Mouse (Mus musculus) cerebellum, adult 2 months (tissue): ENCODE data around the gene Camkmt. TPM values are rescaled to one million over a fixed set of nuclear protein-coding genes. Genes with fewer than 3 reads are reported as not detected.

ENCODE experiments used
- DNase-seq, 2 experiments: peaks; one replicate each; pipeline ENCODE4 v3.0.0; 2021
- H3K27ac ChIP-seq: fragments of 200-500 bp; 2 replicates; pipeline ENCODE4 v1.5.1; 2012; ENCODE audit warnings: low read length, control low read depth, inconsistent platforms; ENCODE audit not compliant: insufficient read depth
- H3K27me3 ChIP-seq: fragments of 200-500 bp; 2 replicates; pipeline ENCODE4 v1.6.1; 2012; ENCODE audit warnings: inconsistent platforms, mild to moderate bottlenecking, low read length, moderate library complexity; ENCODE audit not compliant: control insufficient read depth, insufficient read depth
- H3K4me1 ChIP-seq: fragments of 200-500 bp; 2 replicates; pipeline ENCODE4 v1.6.1; 2011; ENCODE audit warnings: low read length; ENCODE audit not compliant: control insufficient read depth, insufficient read depth
- H3K4me3 ChIP-seq: fragments of 200-500 bp; replicated peaks from 2 replicates; pipeline ENCODE3; 2011; ENCODE audit warnings: mild to moderate bottlenecking, low read depth, low read length, control low read depth; ENCODE audit not compliant: insufficient read depth
- CTCF ChIP-seq: fragments of 200-500 bp; IDR thresholded peaks from 2 replicates; pipeline ENCODE4 v1.5.1; 2011; ENCODE audit warnings: low read depth, mild to moderate bottlenecking, control low read depth, low read length, moderate library complexity, borderline replicate concordance; ENCODE audit not compliant: insufficient read depth
- POLR2A ChIP-seq: fragments of 200-500 bp; IDR thresholded peaks from 2 replicates; pipeline ENCODE4 v1.6.1; 2011; ENCODE audit warnings: low read length, control low read depth, borderline replicate concordance; ENCODE audit not compliant: insufficient read depth
- WGBS: fragments of 180-500 bp; shearing (Covaris S2); methylation state at CpG from one replicate; pipeline ENCODE4 v1.1.7; 2018; 5-methylcytosine and 5-hydroxymethylcytosine counted together
- polyA plus RNA-seq: library from polyadenylated mRNA; depleted of rRNA; stranded (reverse); fragments of >200 nt; gene quantifications from 2 replicates; pipeline ENCODE4 v1.2.3, GENCODE M21; 2012; rRNA removed

Camkmt gene
- polyA plus RNA-seq, result 6.5 and 6.6 TPM in 2 replicates

DNA sequence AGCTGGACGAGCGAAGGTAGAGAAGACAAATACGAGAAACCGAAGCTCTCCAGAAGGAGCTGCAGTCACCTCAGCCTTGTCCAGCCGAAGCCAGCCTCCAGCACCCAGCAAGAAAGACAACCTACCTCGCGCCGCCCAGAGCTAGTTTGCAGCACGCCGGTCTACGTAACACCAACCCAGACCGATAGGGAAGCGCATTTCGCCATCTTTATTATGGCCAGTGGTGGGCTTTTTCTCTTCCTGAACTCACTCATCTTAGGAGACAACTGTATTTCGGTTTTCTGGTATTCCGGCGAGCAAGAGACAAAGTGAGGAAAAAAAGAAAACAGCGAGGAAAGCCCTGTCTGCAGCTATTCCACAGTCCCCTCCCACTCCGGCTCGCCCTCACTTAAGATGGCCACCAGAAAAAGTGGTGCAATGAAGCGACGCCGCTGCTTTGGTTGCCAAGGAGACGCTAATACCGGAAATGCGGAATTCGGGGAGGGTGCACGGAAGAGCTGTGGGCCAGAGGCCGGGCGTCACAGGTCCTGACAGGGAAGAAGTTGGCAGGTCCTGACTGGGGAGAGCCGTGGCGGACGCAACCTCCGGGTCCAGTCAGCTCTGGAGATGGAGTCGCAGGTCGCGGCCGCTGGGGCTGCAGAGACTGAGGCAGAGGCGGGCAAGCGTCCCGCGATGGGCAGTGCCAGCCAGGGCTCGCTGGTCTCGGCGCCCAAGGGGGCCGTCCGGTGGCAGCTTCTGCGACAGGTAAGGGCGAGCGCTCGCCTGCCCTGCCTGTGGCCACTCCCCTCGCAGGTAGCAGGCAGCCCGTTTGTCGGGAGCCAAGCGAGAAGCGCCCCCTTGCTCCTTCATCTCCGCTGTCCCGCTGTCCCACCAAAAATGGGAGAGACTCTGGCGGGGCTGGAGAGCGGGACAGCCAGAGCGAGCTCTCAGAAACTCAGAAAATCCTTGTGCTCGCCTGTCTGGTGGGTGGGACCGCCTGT, at the start of gene Camkmt, which contains the start of gene Prepl:
TSS of gene Camkmt (plus strand) at position 433 of the 980 bp plus-strand sequence.
TSS of gene Prepl (minus strand) at position 122 of the 980 bp plus-strand sequence.
- peak; percentile 97 to 98 for DNase-seq
- under 1% methylated on average over 63 of the region's 63 CpGs for WGBS
- Histone ChIP-seq H3K4me3 (peak within 1 kb of the TSS; percentile 98), H3K27ac (peak within 1 kb of the TSS; percentile 72), H3K27me3 (no peaks in the 10 kb centered on the region), H3K4me1 (peaks cover 5% of the 10 kb centered on the region; the same call in 1 of the 2 replicates)
- TF ChIP-seq CTCF (no peak), POLR2A (peak; percentile 88)

- no peak overlapping the region for H3K27ac ChIP-seq
- DNase-seq, result no peak
- H3K4me1 ChIP-seq, result no peaks in the 10 kb centered on the region
- WGBS, result 84% methylated on average over 7 of the region's 7 CpGs
- H3K4me3 ChIP-seq, result no peak overlapping the region
- TF ChIP-seq POLR2A (no peak), CTCF (no peak)
- no peaks in the 10 kb centered on the region for H3K27me3 ChIP-seq
Observed at GRCm38 (mm10) chr17:85040913-85041312, 49.4 kb upstream of the Camkmt start.

DNA sequence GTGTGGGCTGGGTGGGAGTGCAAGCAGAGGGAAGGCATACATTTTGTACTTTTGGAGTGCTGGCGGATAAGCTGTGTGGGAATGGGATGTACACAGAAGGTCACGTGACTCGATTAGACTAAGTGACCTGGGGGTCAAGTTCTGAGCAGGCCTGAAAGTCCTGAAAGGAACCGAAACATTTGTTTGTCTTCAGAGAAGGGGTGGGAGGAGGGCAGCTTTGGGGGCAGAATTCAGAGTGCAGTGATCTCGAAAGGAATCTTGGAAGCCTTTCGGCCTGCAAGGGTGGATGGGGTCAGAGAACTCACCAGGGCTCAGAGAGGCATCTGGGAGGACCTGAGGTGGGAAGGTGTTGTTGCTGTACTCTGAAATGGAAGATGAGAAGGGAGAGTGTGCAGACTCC, 47.9 kb upstream of the Camkmt start:
- TF ChIP-seq POLR2A (no peak), CTCF (no peak)
- no peak for DNase-seq
- WGBS, result 79% methylated on average over 6 of the region's 6 CpGs
- Histone ChIP-seq H3K4me1 (no peaks in the 10 kb centered on the region), H3K4me3 (no peak overlapping the region), H3K27me3 (no peaks in the 10 kb centered on the region), H3K27ac (no peak overlapping the region)

DNA sequence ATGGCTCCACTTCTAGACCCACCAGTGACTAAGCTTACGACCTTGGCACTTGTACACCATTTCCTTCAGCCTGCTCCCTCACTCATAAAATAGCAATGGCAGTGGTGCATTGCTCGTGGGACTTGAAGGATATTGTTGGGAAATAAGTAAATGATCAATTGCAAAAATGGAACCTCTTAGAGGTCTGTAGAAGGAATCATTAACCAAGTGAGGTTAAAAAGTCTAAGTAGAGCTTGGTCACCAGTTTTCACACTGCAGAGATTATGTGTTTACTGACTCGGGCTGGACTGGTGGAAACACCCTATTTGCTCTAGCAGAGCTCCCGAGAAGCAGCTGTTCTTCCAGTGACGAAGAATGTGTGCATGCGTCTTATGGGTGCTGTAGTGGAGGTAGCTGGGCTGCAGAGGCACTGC, 46.9 kb upstream of the Camkmt start:
- WGBS, result 85% methylated on average over 6 of the region's 6 CpGs
- no peak for TF ChIP-seq POLR2A
- TF ChIP-seq CTCF, result no peak
- DNase-seq, result no peak
- Histone ChIP-seq H3K27me3 (no peaks in the 10 kb centered on the region), H3K4me1 (no peaks in the 10 kb centered on the region), H3K4me3 (no peak overlapping the region), H3K27ac (no peak overlapping the region)

DNA sequence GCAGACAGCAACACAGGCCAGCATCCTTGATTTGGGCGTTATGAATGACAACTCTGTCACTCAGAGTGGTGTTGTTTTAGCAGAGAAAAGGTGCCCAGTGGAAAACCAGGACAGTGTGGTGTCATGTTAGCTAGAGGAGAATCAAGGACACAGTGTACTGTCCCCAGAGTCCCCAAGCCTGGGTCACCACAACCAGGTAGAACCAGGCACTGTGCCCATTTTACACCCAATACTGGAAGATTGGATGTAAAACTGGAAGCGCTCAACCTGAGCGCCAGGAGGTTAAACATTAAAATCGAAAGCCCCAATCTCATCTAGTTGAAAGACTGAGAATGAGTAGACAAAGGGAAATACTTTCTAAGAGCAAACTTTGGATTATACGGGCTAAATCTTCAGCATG, 45.9 kb upstream of the Camkmt start:
- H3K4me3 ChIP-seq, result no peak overlapping the region
- 93% methylated on average over 5 of the region's 5 CpGs for WGBS
- no peak overlapping the region for H3K27ac ChIP-seq
- H3K4me1 ChIP-seq, result no peaks in the 10 kb centered on the region
- no peak for DNase-seq
- no peaks in the 10 kb centered on the region for H3K27me3 ChIP-seq
- TF ChIP-seq POLR2A (no peak), CTCF (no peak)

DNA sequence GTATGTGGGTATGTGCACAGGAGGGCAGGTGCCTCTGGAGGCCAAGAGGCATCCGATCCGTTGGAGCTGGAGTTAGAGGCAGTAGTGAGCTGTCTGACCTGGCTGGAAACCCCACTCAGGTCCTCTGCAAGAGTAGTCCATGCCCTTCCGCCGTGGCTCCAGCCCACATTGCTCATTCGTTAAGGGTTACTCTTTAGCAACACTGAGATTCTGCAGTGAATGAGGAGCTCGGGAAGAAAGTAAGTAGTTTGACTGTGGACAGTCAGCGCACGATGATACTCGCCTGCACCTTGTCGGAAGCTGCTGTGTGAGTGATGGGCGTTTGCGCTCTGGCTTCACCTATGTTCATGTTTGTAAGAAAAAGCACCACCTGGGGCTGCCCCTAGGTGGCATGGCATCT, 45.2 kb upstream of the Camkmt start:
- H3K4me3 ChIP-seq, result no peak overlapping the region
- no peaks in the 10 kb centered on the region for H3K27me3 ChIP-seq
- WGBS, result 83% methylated on average over 12 of the region's 12 CpGs
- DNase-seq, result no peak
- H3K4me1 ChIP-seq, result no peaks in the 10 kb centered on the region
- TF ChIP-seq CTCF, result no peak
- TF ChIP-seq POLR2A, result no peak
- no peak overlapping the region for H3K27ac ChIP-seq

DNA sequence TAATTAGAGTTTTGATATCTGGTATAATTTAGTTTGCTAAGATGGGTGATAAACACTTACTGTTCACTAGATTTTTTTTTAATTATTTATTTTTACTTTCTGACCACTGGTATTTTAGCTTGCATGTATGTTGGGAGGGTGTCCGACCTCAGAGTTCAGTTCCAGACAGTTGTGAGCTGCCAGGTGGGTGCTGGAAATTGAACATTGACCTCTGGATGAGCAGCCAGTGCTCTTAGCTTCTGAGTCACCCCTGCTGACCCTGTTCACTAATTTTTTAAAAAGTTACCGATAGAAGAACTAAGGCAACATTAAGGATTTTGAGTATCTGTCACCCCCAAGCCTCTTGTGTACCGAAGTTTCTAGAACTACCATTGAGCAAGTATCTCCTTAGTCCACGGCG, 42.0 kb upstream of the Camkmt start:
- no peaks in the 10 kb centered on the region for H3K4me1 ChIP-seq
- H3K27me3 ChIP-seq, result no peaks in the 10 kb centered on the region
- DNase-seq, result no peak
- H3K27ac ChIP-seq, result no peak overlapping the region
- H3K4me3 ChIP-seq, result no peak overlapping the region
- TF ChIP-seq POLR2A, result no peak
- TF ChIP-seq CTCF, result no peak
- 91% methylated on average over 5 of the region's 5 CpGs for WGBS

GRCm38 (mm10) chr17:85058276-85058675, 32.1 kb upstream of the Camkmt start:
- DNase-seq, result no peak
- no peak overlapping the region for H3K27ac ChIP-seq
- 89% methylated on average over 7 of the region's 7 CpGs for WGBS
- no peak overlapping the region for H3K4me3 ChIP-seq
- TF ChIP-seq CTCF, result no peak
- no peak for TF ChIP-seq POLR2A
- H3K4me1 ChIP-seq, result no peaks in the 10 kb centered on the region
- H3K27me3 ChIP-seq, result no peaks in the 10 kb centered on the region
